In genomic region chr15:79775662-79776061, GRCm38 (mm10) we compare ENCODE assay signal across 33 mouse cellular contexts. TPM values are rescaled to one million over a fixed set of nuclear protein-coding genes. Genes with fewer than 3 reads are reported as not detected.
A peak's percentile ranks its signal among the peaks of the same experiment; 100 is the strongest.
DNase-seq lines count a peak whose midpoint lies in the region; ATAC-seq and TF ChIP-seq lines count a peak whose summit lies in the region.
"Had no signal": no experiment of that assay in that cellular context is flagged by ENCODE, and none has a peak within 500 bp of the region (broad histone marks: within the 10 kb centered on the region; RNA-seq: fewer than 3 reads in every experiment).

No protein-coding gene starts in this region.

- H3K4me1 ChIP-seq in hindbrain, embryonic 14.5 days (replicated peaks; ENCODE audit: control insufficient read depth, insufficient read depth, low read length): peaks cover 16% of the 10 kb centered on the region
- H3K4me1 ChIP-seq in hindbrain, embryonic 10.5 days (replicated peaks): peaks cover 29% of the 10 kb centered on the region
- peaks cover 12% of the 10 kb centered on the region for H3K4me1 ChIP-seq in neural tube, embryonic 11.5 days (ENCODE audit: control insufficient read depth, insufficient read depth, low read length)
- H3K4me1 ChIP-seq in testis, adult 2 months (ENCODE audit: control insufficient read depth, insufficient read depth, low read length): peaks cover 6% of the 10 kb centered on the region; the same call in 1 of the 2 replicates

- no peak for ATAC-seq in hindbrain, embryonic 14.5 days (ENCODE audit: low FRiP score)
- ATAC-seq in neural tube, embryonic 11.5 days (ENCODE audit: insufficient read depth, low FRiP score, low TSS enrichment): no peak
- ATAC-seq: forebrain, postnatal 0 days; midbrain, embryonic 16.5 days had no signal

- WGBS in hindbrain, embryonic 14.5 days: 71% methylated on average over 7 of the region's 7 CpGs
- WGBS in hindbrain, embryonic 10.5 days: 63% methylated on average over 7 of the region's 7 CpGs
- WGBS in neural tube, embryonic 11.5 days: 74% methylated on average over 7 of the region's 7 CpGs

- no peak for TF ChIP-seq CTCF in testis, adult 2 months (IDR thresholded peaks at IDR 0.05; ENCODE audit: control insufficient read depth, insufficient read depth, insufficient replicate concordance, low read depth, low read length)

- DNase-seq in hindbrain, embryonic 14.5 days (ENCODE audit: low spot score): no peak
- no peak for DNase-seq in hindbrain, embryonic 10.5 days (ENCODE audit: low spot score)
- DNase-seq in neural tube, embryonic 11.5 days (ENCODE audit: low spot score): no peak
- DNase-seq in neural tube, embryonic 10.5 days (ENCODE audit: extremely low spot score, low spot score): no peak
- DNase-seq in testis, postnatal 14 days (ENCODE audit: low spot score): no peak
- no peak for DNase-seq in heart, adult 18-20 months
- DNase-seq: adrenal gland, postnatal 25 days; B cell, adult 2 months; cerebellum, adult 18-20 months; cerebellum, postnatal 25 days; forebrain, postnatal 0 days; gastrocnemius, postnatal 10 days; kidney, adult 18-20 months; kidney, postnatal 25 days; lung, embryonic 14.5 days; lung, postnatal 14 days; retina, postnatal 1 day; thymus, adult 18-20 months; thymus, postnatal 25 days had no signal

- H3K27ac ChIP-seq in hindbrain, embryonic 14.5 days: no peak overlapping the region
- H3K27ac ChIP-seq in hindbrain, embryonic 10.5 days: no peak overlapping the region
- no peak overlapping the region for H3K27ac ChIP-seq in neural tube, embryonic 11.5 days (ENCODE audit: low read depth, low read length)
- H3K27ac ChIP-seq in testis, adult 2 months (ENCODE audit: control insufficient read depth, insufficient read depth, low read depth, low read length): no peak overlapping the region
- H3K27ac ChIP-seq: embryonic facial prominence, embryonic 12.5 days; heart, embryonic 10.5 days; heart, embryonic 15.5 days; hindbrain, embryonic 15.5 days; kidney, embryonic 15.5 days; liver, embryonic 15.5 days; stomach, embryonic 15.5 days had no signal

- H3K36me3 ChIP-seq in hindbrain, embryonic 14.5 days (replicated peaks; ENCODE audit: control insufficient read depth, insufficient read depth): no peaks in the 10 kb centered on the region
- no peaks in the 10 kb centered on the region for H3K36me3 ChIP-seq in hindbrain, embryonic 10.5 days
- H3K36me3 ChIP-seq in neural tube, embryonic 11.5 days (ENCODE audit: control insufficient read depth, insufficient read depth, low read length): no peaks in the 10 kb centered on the region
- no peaks in the 10 kb centered on the region for H3K36me3 ChIP-seq in testis, adult 2 months (ENCODE audit: control insufficient read depth, insufficient read depth, low read length)
- H3K36me3 ChIP-seq: embryonic facial prominence, embryonic 12.5 days; forebrain, embryonic 10.5 days; heart, embryonic 10.5 days; heart, embryonic 15.5 days; hindbrain, embryonic 15.5 days; kidney, embryonic 15.5 days; liver, embryonic 15.5 days; stomach, embryonic 15.5 days had no signal

- peak overlapping the region; percentile 91; the same call in 1 of the 2 replicates for H3K4me2 ChIP-seq in hindbrain, embryonic 14.5 days (replicated peaks)
- no peak overlapping the region for H3K4me2 ChIP-seq in neural tube, embryonic 11.5 days (ENCODE audit: low read depth)

- 0 out of 2 replicates have a peak overlapping the region, but pooled peaks have one; percentile 16 for H3K9ac ChIP-seq in hindbrain, embryonic 14.5 days
- 0 out of 2 replicates have a peak overlapping the region, but pooled peaks have one; percentile 50 for H3K9ac ChIP-seq in neural tube, embryonic 11.5 days (ENCODE audit: low read length)
- H3K9ac ChIP-seq: embryonic facial prominence, embryonic 12.5 days; liver, embryonic 15.5 days; lung, embryonic 14.5 days; stomach, embryonic 15.5 days had no signal

- H3K27me3 ChIP-seq in hindbrain, embryonic 14.5 days (ENCODE audit: control insufficient read depth, insufficient read depth, low read length): no peaks in the 10 kb centered on the region
- no peaks in the 10 kb centered on the region for H3K27me3 ChIP-seq in hindbrain, embryonic 10.5 days (ENCODE audit: insufficient read depth, poor library complexity, severe bottlenecking)
- no peaks in the 10 kb centered on the region for H3K27me3 ChIP-seq in neural tube, embryonic 11.5 days (ENCODE audit: control insufficient read depth, insufficient read depth, low read length)
- H3K27me3 ChIP-seq in testis, adult 2 months (ENCODE audit: control insufficient read depth, insufficient read depth, low read length): no peaks in the 10 kb centered on the region
- H3K27me3 ChIP-seq: embryonic facial prominence, embryonic 12.5 days; heart, embryonic 15.5 days; hindbrain, embryonic 15.5 days; kidney, embryonic 15.5 days; stomach, embryonic 15.5 days had no signal

- H3K4me3 ChIP-seq in hindbrain, embryonic 14.5 days (replicated peaks; ENCODE audit: low read length): no peak overlapping the region
- no peak overlapping the region for H3K4me3 ChIP-seq in hindbrain, embryonic 10.5 days
- no peak overlapping the region for H3K4me3 ChIP-seq in neural tube, embryonic 11.5 days (ENCODE audit: low read depth, low read length)
- peak overlapping the region; percentile 97 for H3K4me3 ChIP-seq in testis, adult 2 months (ENCODE audit: control insufficient read depth, low read depth, low read length)
- H3K4me3 ChIP-seq: stomach, embryonic 15.5 days had no signal

- no peaks in the 10 kb centered on the region for H3K9me3 ChIP-seq in hindbrain, embryonic 14.5 days (ENCODE audit: control insufficient read depth, low read length)
- H3K9me3 ChIP-seq in hindbrain, embryonic 10.5 days: peaks cover 3% of the 10 kb centered on the region; the same call in 1 of the 2 replicates
- no peaks in the 10 kb centered on the region for H3K9me3 ChIP-seq in neural tube, embryonic 11.5 days (ENCODE audit: control insufficient read depth, low read length)
- H3K9me3 ChIP-seq: embryonic facial prominence, embryonic 12.5 days; forebrain, embryonic 10.5 days; heart, embryonic 10.5 days; heart, embryonic 15.5 days; hindbrain, embryonic 15.5 days; kidney, embryonic 15.5 days; liver, embryonic 15.5 days; stomach, embryonic 15.5 days had no signal

- no peak for TF ChIP-seq POLR2A in testis, adult 2 months (IDR thresholded peaks at IDR 0.05; ENCODE audit: control insufficient read depth, low read depth, low read length)

RNA-seq across cellular contexts. Expression of gene Dnal4, which starts 2.0 kb away (rescaled TPM):
- polyA plus RNA-seq in hindbrain, embryonic 14.5 days (2014; fragmentation: Nextera tagmentation; extraction: Ambion mirVana): 64.6 and 67.8 TPM in 2 replicates
- 68.0 and 83.0 TPM in 2 replicates for polyA plus RNA-seq in hindbrain, embryonic 10.5 days (2016; fragmentation: Nextera tagmentation; extraction: Ambion mirVana)
- 68.6 and 70.8 TPM in 2 replicates for polyA plus RNA-seq in neural tube, embryonic 11.5 days (2014; fragmentation: Nextera tagmentation; extraction: Ambion mirVana)
- 187 and 198 TPM in 2 replicates for polyA plus RNA-seq in testis, adult 2 months (2012; rRNA removed)
- 10 to 100 TPM; 16.9 to 22.0 TPM for total RNA-seq in heart, adult 18-20 months (2021)

RNA-seq across cellular contexts. Expression of gene Nptxr, which starts 28.9 kb away (rescaled TPM):
- polyA plus RNA-seq in hindbrain, embryonic 14.5 days (2014; fragmentation: Nextera tagmentation; extraction: Ambion mirVana): 20.9 and 24.8 TPM in 2 replicates
- polyA plus RNA-seq in hindbrain, embryonic 10.5 days (2016; fragmentation: Nextera tagmentation; extraction: Ambion mirVana): 2.2 and 4.6 TPM in 2 replicates
- 1.5 and 2.0 TPM in 2 replicates for polyA plus RNA-seq in neural tube, embryonic 11.5 days (2014; fragmentation: Nextera tagmentation; extraction: Ambion mirVana)
- 36.6 and 46.5 TPM in 2 replicates for polyA plus RNA-seq in testis, adult 2 months (2012; rRNA removed)
- total RNA-seq in heart, adult 18-20 months (2021): 1 to 10 TPM; 1.4 to 1.5 TPM

RNA-seq across cellular contexts. Expression of gene Sun2, which starts 33.3 kb away (rescaled TPM):
- polyA plus RNA-seq in hindbrain, embryonic 14.5 days (2014; fragmentation: Nextera tagmentation; extraction: Ambion mirVana): 5.9 and 6.7 TPM in 2 replicates
- polyA plus RNA-seq in hindbrain, embryonic 10.5 days (2016; fragmentation: Nextera tagmentation; extraction: Ambion mirVana): 2.0 and 5.0 TPM in 2 replicates
- polyA plus RNA-seq in neural tube, embryonic 11.5 days (2014; fragmentation: Nextera tagmentation; extraction: Ambion mirVana): 6.1 and 10.2 TPM in 2 replicates
- 16.7 and 19.5 TPM in 2 replicates for polyA plus RNA-seq in testis, adult 2 months (2012; rRNA removed)
- 10 to 100 TPM; 79.1 to 89.1 TPM for total RNA-seq in heart, adult 18-20 months (2021)

RNA-seq across cellular contexts. Expression of gene Npcd, which starts 58.4 kb away (rescaled TPM):
- 1.4 and 5.5 TPM in 2 replicates for polyA plus RNA-seq in hindbrain, embryonic 14.5 days (2014; fragmentation: Nextera tagmentation; extraction: Ambion mirVana)
- polyA plus RNA-seq in hindbrain, embryonic 10.5 days (2016; fragmentation: Nextera tagmentation; extraction: Ambion mirVana): 0.14 and 0.17 TPM in 2 replicates
- not detected in 2 replicates for polyA plus RNA-seq in neural tube, embryonic 11.5 days (2014; fragmentation: Nextera tagmentation; extraction: Ambion mirVana)
- 0.10 TPM in 1 of 2 replicates, not detected in the other for polyA plus RNA-seq in testis, adult 2 months (2012; rRNA removed)
- total RNA-seq in heart, adult 18-20 months (2021): 1 to 10 TPM in 1 of 2 experiments, not detected in 1; 1.0 TPM
- total RNA-seq: granulocyte monocyte progenitor cell, adult 5-6 weeks; liver, adult 2 months had no signal
- polyA plus RNA-seq: forebrain, embryonic 10.5 days; heart, embryonic 10.5 days; heart, embryonic 15.5 days; intestine, embryonic 14.5 days; kidney, embryonic 15.5 days; limb, embryonic 11.5 days; liver, adult 2 months; liver, embryonic 15.5 days; lung, embryonic 14.5 days; stomach, embryonic 15.5 days had no signal

RNA-seq across cellular contexts. Expression of gene Cbx6, which starts 58.8 kb away (rescaled TPM):
- polyA plus RNA-seq in hindbrain, embryonic 14.5 days (2014; fragmentation: Nextera tagmentation; extraction: Ambion mirVana): 36.9 and 39.8 TPM in 2 replicates
- polyA plus RNA-seq in hindbrain, embryonic 10.5 days (2016; fragmentation: Nextera tagmentation; extraction: Ambion mirVana): 20.7 and 26.1 TPM in 2 replicates
- polyA plus RNA-seq in neural tube, embryonic 11.5 days (2014; fragmentation: Nextera tagmentation; extraction: Ambion mirVana): 17.3 and 18.0 TPM in 2 replicates
- 4.6 and 6.6 TPM in 2 replicates for polyA plus RNA-seq in testis, adult 2 months (2012; rRNA removed)
- total RNA-seq in heart, adult 18-20 months (2021): 10 to 100 TPM; 17.2 to 18.2 TPM
